Mouse (Mus musculus): ENCODE measurements at regions not wholly inside any gene's neighbourhood (a gene's known extent, or its start where the extent isn't known, plus 50 kb on each side); places are given as distances from the start of the nearest gene placed in this dataset.

GRCm38 (mm10) chr10:23580230-23580629 lies 206.8 kb downstream of the Rps12 start:
- Histone ChIP-seq H3K9ac (ENCODE audit: low read depth, low read length) (no peak overlapping the region), H3K4me2 (ENCODE audit: low read length) (no peak overlapping the region), H3K27me3 (ENCODE audit: control insufficient read depth, insufficient read depth, low read depth, low read length) (no peaks in the 10 kb centered on the region), H3K4me1 (ENCODE audit: control insufficient read depth, insufficient read depth, low read length) (peaks cover 3% of the 10 kb centered on the region; the same call in 1 of the 2 replicates), H3K9me3 (replicated peaks; ENCODE audit: control insufficient read depth, low read length, poor library complexity, severe bottlenecking) (no peaks in the 10 kb centered on the region), H3K27ac (ENCODE audit: low read length) (peak overlapping the region; percentile 17; the same call in 1 of the 2 replicates), H3K36me3 (ENCODE audit: control insufficient read depth, insufficient read depth, low read length) (no peaks in the 10 kb centered on the region), H3K4me3 (ENCODE audit: low read depth, low read length) (no peak overlapping the region)
- 23% methylated on average over 5 of the region's 5 CpGs for whole genome bisulfite sequencing
- no peak for ATAC-seq

GRCm38 (mm10) chr10:23571013-23571412 lies 216.1 kb downstream of the Rps12 start:
- H3K4me3 ChIP-seq (ENCODE audit: low read depth, low read length) = no peak overlapping the region
- WGBS = 76% methylated on average over 4 of the region's 4 CpGs
- ATAC-seq = no peak

GRCm38 (mm10) chr10:23569386-23569785 lies 217.7 kb downstream of the Rps12 start:
- H3K9ac ChIP-seq (ENCODE audit: low read depth, low read length) = no peak overlapping the region
- no peak overlapping the region for H3K4me3 ChIP-seq (ENCODE audit: low read depth, low read length)
- no peaks in the 10 kb centered on the region for H3K27me3 ChIP-seq (ENCODE audit: control insufficient read depth, insufficient read depth, low read depth, low read length)
- H3K9me3 ChIP-seq (replicated peaks; ENCODE audit: control insufficient read depth, low read length, poor library complexity, severe bottlenecking) = no peaks in the 10 kb centered on the region
- no peak for ATAC-seq
- no peak overlapping the region for H3K4me2 ChIP-seq (ENCODE audit: low read length)
- no peak overlapping the region for H3K27ac ChIP-seq (ENCODE audit: low read length)
- no peaks in the 10 kb centered on the region for H3K36me3 ChIP-seq (ENCODE audit: control insufficient read depth, insufficient read depth, low read length)
- H3K4me1 ChIP-seq (ENCODE audit: control insufficient read depth, insufficient read depth, low read length) = no peaks in the 10 kb centered on the region

More at GRCm38 (mm10) chr10:23571013-23571412, 216.1 kb downstream of the Rps12 start:
- Histone ChIP-seq H3K9ac (ENCODE audit: low read depth, low read length) (no peak overlapping the region), H3K9me3 (replicated peaks; ENCODE audit: control insufficient read depth, low read length, poor library complexity, severe bottlenecking) (no peaks in the 10 kb centered on the region), H3K4me2 (ENCODE audit: low read length) (no peak overlapping the region), H3K27me3 (ENCODE audit: control insufficient read depth, insufficient read depth, low read depth, low read length) (no peaks in the 10 kb centered on the region), H3K36me3 (ENCODE audit: control insufficient read depth, insufficient read depth, low read length) (no peaks in the 10 kb centered on the region), H3K4me1 (ENCODE audit: control insufficient read depth, insufficient read depth, low read length) (no peaks in the 10 kb centered on the region), H3K27ac (ENCODE audit: low read length) (no peak overlapping the region)

- H3K4me2 ChIP-seq (ENCODE audit: low read length) = no peak overlapping the region
- no peaks in the 10 kb centered on the region for H3K4me1 ChIP-seq (ENCODE audit: control insufficient read depth, insufficient read depth, low read length)
- H3K27me3 ChIP-seq (ENCODE audit: control insufficient read depth, insufficient read depth, low read depth, low read length) = no peaks in the 10 kb centered on the region
- ATAC-seq = no peak
- 0 out of 2 replicates have a peak, but pooled peaks cover 2% of the 10 kb centered on the region for H3K9me3 ChIP-seq (replicated peaks; ENCODE audit: control insufficient read depth, low read length, poor library complexity, severe bottlenecking)
- no peak overlapping the region for H3K27ac ChIP-seq (ENCODE audit: low read length)
- H3K36me3 ChIP-seq (ENCODE audit: control insufficient read depth, insufficient read depth, low read length) = no peaks in the 10 kb centered on the region
- no peak overlapping the region for H3K9ac ChIP-seq (ENCODE audit: low read depth, low read length)
- WGBS = 86% methylated on average over 5 of the region's 5 CpGs
- H3K4me3 ChIP-seq (ENCODE audit: low read depth, low read length) = no peak overlapping the region
Measured at GRCm38 (mm10) chr10:23562273-23562885, 211.8 kb upstream of the Eya4 start.

GRCm38 (mm10) chr10:23559980-23560658 lies 209.5 kb upstream of the Eya4 start:
- Histone ChIP-seq H3K9ac (ENCODE audit: low read depth, low read length) (no peak overlapping the region), H3K27me3 (ENCODE audit: control insufficient read depth, insufficient read depth, low read depth, low read length) (no peaks in the 10 kb centered on the region), H3K4me2 (ENCODE audit: low read length) (no peak overlapping the region), H3K36me3 (ENCODE audit: control insufficient read depth, insufficient read depth, low read length) (no peaks in the 10 kb centered on the region), H3K4me3 (ENCODE audit: low read depth, low read length) (no peak overlapping the region), H3K4me1 (ENCODE audit: control insufficient read depth, insufficient read depth, low read length) (no peaks in the 10 kb centered on the region), H3K27ac (ENCODE audit: low read length) (no peak overlapping the region), H3K9me3 (replicated peaks; ENCODE audit: control insufficient read depth, low read length, poor library complexity, severe bottlenecking) (0 out of 2 replicates have a peak, but pooled peaks cover 2% of the 10 kb centered on the region)
- no peak for ATAC-seq

- no peaks in the 10 kb centered on the region for H3K4me1 ChIP-seq (ENCODE audit: control insufficient read depth, insufficient read depth, low read length)
- H3K9me3 ChIP-seq (replicated peaks; ENCODE audit: control insufficient read depth, low read length, poor library complexity, severe bottlenecking) = 0 out of 2 replicates have a peak, but pooled peaks cover 2% of the 10 kb centered on the region
- H3K9ac ChIP-seq (ENCODE audit: low read depth, low read length) = no peak overlapping the region
- H3K4me2 ChIP-seq (ENCODE audit: low read length) = no peak overlapping the region
- no peaks in the 10 kb centered on the region for H3K36me3 ChIP-seq (ENCODE audit: control insufficient read depth, insufficient read depth, low read length)
- WGBS = 84% methylated on average over 3 of the region's 3 CpGs
- ATAC-seq = no peak
- no peak overlapping the region for H3K4me3 ChIP-seq (ENCODE audit: low read depth, low read length)
- H3K27me3 ChIP-seq (ENCODE audit: control insufficient read depth, insufficient read depth, low read depth, low read length) = no peaks in the 10 kb centered on the region
- no peak overlapping the region for H3K27ac ChIP-seq (ENCODE audit: low read length)
Measured at GRCm38 (mm10) chr10:23557828-23558227, 207.2 kb upstream of the Eya4 start.

- Histone ChIP-seq H3K4me2 (ENCODE audit: low read length) (no peak overlapping the region), H3K27ac (ENCODE audit: low read length) (no peak overlapping the region), H3K36me3 (ENCODE audit: control insufficient read depth, insufficient read depth, low read length) (no peaks in the 10 kb centered on the region), H3K9me3 (replicated peaks; ENCODE audit: control insufficient read depth, low read length, poor library complexity, severe bottlenecking) (no peaks in the 10 kb centered on the region), H3K4me1 (ENCODE audit: control insufficient read depth, insufficient read depth, low read length) (no peaks in the 10 kb centered on the region), H3K27me3 (ENCODE audit: control insufficient read depth, insufficient read depth, low read depth, low read length) (no peaks in the 10 kb centered on the region), H3K4me3 (ENCODE audit: low read depth, low read length) (no peak overlapping the region), H3K9ac (ENCODE audit: low read depth, low read length) (no peak overlapping the region)
- 20% methylated on average over 3 of the region's 3 CpGs for WGBS
- ATAC-seq = no peak
Measured at GRCm38 (mm10) chr10:23549207-23549606, 198.6 kb upstream of the Eya4 start.

GRCm38 (mm10) chr10:23548322-23548721 lies 197.7 kb upstream of the Eya4 start:
- Histone ChIP-seq H3K4me1 (ENCODE audit: control insufficient read depth, insufficient read depth, low read length) (no peaks in the 10 kb centered on the region), H3K27ac (ENCODE audit: low read length) (no peak overlapping the region), H3K36me3 (ENCODE audit: control insufficient read depth, insufficient read depth, low read length) (no peaks in the 10 kb centered on the region), H3K9me3 (replicated peaks; ENCODE audit: control insufficient read depth, low read length, poor library complexity, severe bottlenecking) (no peaks in the 10 kb centered on the region), H3K9ac (ENCODE audit: low read depth, low read length) (no peak overlapping the region), H3K4me2 (ENCODE audit: low read length) (no peak overlapping the region), H3K27me3 (ENCODE audit: control insufficient read depth, insufficient read depth, low read depth, low read length) (no peaks in the 10 kb centered on the region), H3K4me3 (ENCODE audit: low read depth, low read length) (no peak overlapping the region)
- 83% methylated on average over 6 of the region's 6 CpGs for WGBS
- no peak for ATAC-seq

GRCm38 (mm10) chr10:23542712-23543111 lies 192.1 kb upstream of the Eya4 start:
- H3K27ac ChIP-seq (ENCODE audit: low read length) = no peak overlapping the region
- H3K27me3 ChIP-seq (ENCODE audit: control insufficient read depth, insufficient read depth, low read depth, low read length) = no peaks in the 10 kb centered on the region
- no peaks in the 10 kb centered on the region for H3K9me3 ChIP-seq (replicated peaks; ENCODE audit: control insufficient read depth, low read length, poor library complexity, severe bottlenecking)
- H3K4me3 ChIP-seq (ENCODE audit: low read depth, low read length) = no peak overlapping the region
- H3K4me1 ChIP-seq (ENCODE audit: control insufficient read depth, insufficient read depth, low read length) = no peaks in the 10 kb centered on the region
- H3K9ac ChIP-seq (ENCODE audit: low read depth, low read length) = no peak overlapping the region
- no peak overlapping the region for H3K4me2 ChIP-seq (ENCODE audit: low read length)
- no peaks in the 10 kb centered on the region for H3K36me3 ChIP-seq (ENCODE audit: control insufficient read depth, insufficient read depth, low read length)
- no peak for ATAC-seq
- 80% methylated on average over 11 of the region's 11 CpGs for WGBS
